Mouse (Mus musculus): ENCODE results near the gene Gm2696.
"Not testable (repeated sequence)": the region's sequence is repeated elsewhere in the genome, so short reads cannot be mapped to it uniquely, and the experiment has no call there.

The Gm2696 gene

GRCm38 (mm10) chr10:77814382-77814781 is at the start of gene Gm2696:
Gene Gm2696 (plus strand): TSS chr10:77814682.
- DNase-seq (ENCODE audit: low spot score): no peak

GRCm38 (mm10) chr10:77769727-77770126 is 44.8 kb upstream of the Gm2696 start:
- DNase-seq (ENCODE audit: low spot score): no peak

DNA sequence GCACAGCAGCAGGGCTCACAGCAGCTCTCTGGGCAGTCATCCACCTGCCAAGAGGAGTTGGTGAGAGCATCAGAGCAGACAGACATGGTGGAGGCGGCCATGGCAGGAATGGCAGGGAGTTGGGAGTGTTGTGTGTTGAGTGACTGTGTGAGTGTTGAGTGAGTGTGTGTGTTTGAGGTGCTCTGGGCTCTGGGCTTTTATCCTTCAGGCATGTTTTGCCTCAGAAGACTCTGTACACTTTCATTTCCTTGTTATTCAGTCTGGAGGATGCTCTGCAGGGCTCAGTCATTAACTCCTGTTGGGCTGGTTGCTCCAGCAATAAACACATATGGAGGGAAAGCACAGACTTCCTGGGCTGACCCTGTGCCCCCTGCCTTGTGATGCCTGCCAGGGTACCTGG is 43.3 kb upstream of the Gm2696 start, which contains the start of gene Gm3238:
Gm3238 (minus strand) TSS at position 101 of the 400 bp plus-strand sequence.
- DNase-seq (ENCODE audit: low spot score): not testable (repeated sequence)

- DNase-seq (ENCODE audit: low spot score): not testable (repeated sequence)
These were observed 42.3 kb upstream of the Gm2696 start for GRCm38 (mm10) chr10:77772142-77772541.

DNA sequence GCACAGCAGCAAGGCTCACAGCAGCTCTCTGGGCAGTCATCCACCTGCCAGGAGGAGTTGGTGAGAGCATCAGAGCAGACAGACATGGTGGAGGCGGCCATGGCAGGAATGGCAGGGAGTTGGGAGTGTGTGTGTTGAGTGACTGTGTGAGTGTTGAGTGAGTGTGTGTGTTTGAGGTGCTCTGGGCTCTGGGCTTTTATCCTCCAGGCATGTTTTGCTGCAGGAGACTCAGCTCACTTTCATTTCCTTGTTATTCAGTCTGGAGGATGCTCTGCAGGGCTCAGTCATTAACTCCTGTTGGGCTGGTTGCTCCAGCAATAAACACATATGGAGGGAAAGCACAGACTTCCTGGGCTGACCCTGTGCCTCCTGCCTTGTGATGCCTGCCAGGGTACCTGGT is 37.6 kb upstream of the Gm2696 start, which contains the start of gene Gm7138:
Gm7138 (minus strand) TSS at position 101 of the 400 bp plus-strand sequence.
- not testable (repeated sequence) for DNase-seq (ENCODE audit: low spot score)

- not testable (repeated sequence) for DNase-seq (ENCODE audit: low spot score)
These were observed 32.0 kb upstream of the Gm2696 start, which contains the start of gene Gm3250 for GRCm38 (mm10) chr10:77782442-77782841. Gene Gm3250 (minus strand): TSS chr10:77782542.

GRCm38 (mm10) chr10:77783396-77783795 is 31.1 kb upstream of the Gm2696 start:
- DNase-seq (ENCODE audit: low spot score): not testable (repeated sequence)

GRCm38 (mm10) chr10:77787876-77788275 is 26.6 kb upstream of the Gm2696 start, which contains the start of gene Gm7137:
Gene Gm7137 (minus strand): TSS chr10:77788200.
- not testable (repeated sequence) for DNase-seq (ENCODE audit: low spot score)

DNA sequence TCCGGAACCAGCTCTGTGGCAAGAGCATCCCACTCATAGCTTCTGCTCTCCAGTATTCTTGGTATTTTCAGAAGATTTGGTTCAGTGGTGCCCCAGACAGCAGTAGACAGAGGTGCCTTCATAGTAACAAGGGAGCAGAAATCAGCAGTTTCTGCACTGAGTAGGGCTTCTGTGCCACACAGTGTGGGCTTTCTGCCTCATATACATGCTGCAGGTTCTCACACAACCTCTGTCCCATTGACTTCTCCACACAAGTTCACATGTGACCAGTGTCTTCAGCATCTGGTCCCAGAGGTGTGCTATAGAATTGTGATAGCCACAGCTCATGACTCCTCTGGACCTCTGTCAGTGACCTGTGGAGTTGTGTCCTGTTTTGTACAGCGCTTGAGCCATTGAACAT is 25.9 kb upstream of the Gm2696 start:
- no peak for DNase-seq (ENCODE audit: low spot score)

DNA sequence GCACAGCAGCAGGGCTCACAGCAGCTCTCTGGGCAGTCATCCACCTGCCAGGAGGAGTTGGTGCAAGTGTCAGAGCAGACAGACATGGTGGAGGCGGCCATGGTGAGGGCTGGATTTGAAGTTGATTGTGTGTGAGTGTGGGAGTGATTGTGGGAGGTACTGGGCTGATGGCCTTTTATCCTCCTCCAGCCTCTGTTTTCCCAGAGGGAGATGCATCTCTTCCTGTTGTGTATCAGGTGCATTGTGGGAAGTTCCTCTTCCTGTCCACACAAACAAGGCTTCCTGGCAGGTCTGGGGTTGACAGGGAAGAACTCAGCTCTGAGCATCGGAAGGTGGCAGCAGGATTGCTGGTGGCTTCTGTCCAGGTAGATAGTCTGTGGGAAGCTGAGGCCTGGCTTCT is 19.5 kb upstream of the Gm2696 start, which contains the start of gene Gm9639:
Gm9639 (minus strand) TSS at position 101 of the 400 bp plus-strand sequence.
- DNase-seq (ENCODE audit: low spot score): no peak

- DNase-seq (ENCODE audit: low spot score): no peak
These were observed 16.8 kb upstream of the Gm2696 start for GRCm38 (mm10) chr10:77797677-77798076.

DNA sequence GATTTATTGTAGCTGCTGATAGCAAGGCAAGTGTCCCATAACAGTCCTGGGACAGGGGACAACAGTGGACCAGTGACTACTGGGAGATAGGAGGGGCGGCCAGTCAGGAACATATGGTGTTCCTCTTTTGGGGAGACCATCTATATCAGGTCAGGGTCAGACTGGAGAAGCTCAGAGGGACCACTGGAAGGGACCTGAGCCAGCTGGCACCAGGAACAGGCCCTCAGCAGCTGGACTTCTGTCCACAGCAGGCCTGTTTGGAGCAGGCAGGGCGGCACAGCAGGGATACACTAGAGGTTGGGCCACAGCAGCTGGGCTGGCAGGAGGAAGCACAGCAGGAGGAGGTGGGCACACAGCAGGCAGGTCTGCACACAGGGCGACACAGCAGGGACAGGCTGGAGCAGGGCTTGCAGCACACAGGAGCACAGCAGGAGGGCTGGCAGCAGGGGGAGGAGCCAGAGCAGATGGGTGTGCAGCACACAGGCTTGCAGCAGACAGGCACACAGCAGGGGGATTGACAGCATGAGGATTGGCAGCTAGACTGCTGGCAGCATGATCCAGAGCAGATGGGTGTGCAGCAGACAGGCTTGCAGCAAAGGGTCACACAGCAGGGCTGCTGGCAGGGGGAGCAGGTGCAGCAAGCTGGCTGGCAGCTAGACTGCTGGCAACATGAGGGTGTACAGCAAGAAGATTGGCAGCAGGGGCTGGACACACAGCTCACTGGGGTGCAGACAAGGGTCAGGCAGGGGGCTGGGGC is 16.1 kb upstream of the Gm2696 start:
- DNase-seq (ENCODE audit: low spot score): not testable (repeated sequence)

- DNase-seq (ENCODE audit: low spot score): no peak
These were observed 15.5 kb upstream of the Gm2696 start, which contains the start of gene Gm19668 for GRCm38 (mm10) chr10:77798921-77799508. Gene Gm19668 (minus strand): TSS chr10:77799133.

GRCm38 (mm10) chr10:77804095-77804494 is 10.4 kb upstream of the Gm2696 start:
- DNase-seq (ENCODE audit: low spot score): no peak

GRCm38 (mm10) chr10:77811743-77812142 is 2.7 kb upstream of the Gm2696 start, which contains the start of gene Gm9507:
Gene Gm9507 (minus strand): TSS chr10:77811843.
- no peak for DNase-seq (ENCODE audit: low spot score)

DNA sequence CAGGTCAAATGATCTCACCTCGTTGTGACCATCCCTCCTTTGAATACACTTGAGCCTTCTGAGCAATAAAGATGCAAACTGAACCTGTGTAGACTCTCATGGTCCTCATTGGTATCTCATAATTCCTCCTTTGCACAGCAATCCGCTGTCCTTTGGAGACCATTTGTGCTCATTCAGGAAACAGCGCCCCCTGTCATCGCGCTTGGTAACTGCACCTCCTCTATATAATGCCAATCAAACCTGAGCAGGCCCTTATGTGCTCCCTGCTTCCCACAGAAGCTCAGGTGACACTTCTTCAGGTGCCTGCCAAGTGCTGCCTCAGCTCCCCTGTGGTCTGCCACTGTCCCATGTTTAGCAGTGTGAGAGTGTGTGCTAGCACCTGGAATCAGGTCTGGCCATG is 1.0 kb downstream of the Gm2696 start:
- no peak for DNase-seq (ENCODE audit: low spot score)

DNA sequence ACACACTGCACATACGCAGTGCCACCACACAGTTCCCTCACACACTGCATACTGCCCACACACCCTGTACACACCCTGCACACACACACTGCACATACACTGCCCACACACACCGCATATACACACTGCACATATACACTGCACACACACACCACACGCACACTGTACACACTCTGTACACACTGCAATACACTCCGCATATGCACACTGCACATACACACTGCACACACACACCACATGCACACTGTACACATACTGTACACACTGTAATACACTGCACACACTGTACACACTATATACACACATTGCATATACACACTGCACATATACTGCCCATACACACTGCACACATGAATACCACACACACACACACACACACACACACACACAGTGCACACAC is 4.0 kb downstream of the Gm2696 start:
- no peak for DNase-seq (ENCODE audit: low spot score)

- DNase-seq (ENCODE audit: low spot score): no peak
These were observed 4.7 kb downstream of the Gm2696 start for GRCm38 (mm10) chr10:77819203-77819602.

- DNase-seq (ENCODE audit: low spot score): no peak
These were observed 12.5 kb downstream of the Gm2696 start, which contains the start of gene Krtap10-4 for GRCm38 (mm10) chr10:77826951-77827350. Gene Krtap10-4 (minus strand): TSS chr10:77827095.

GRCm38 (mm10) chr10:77835647-77836046 is 21.2 kb downstream of the Gm2696 start, which contains the start of gene Krtap10-10:
Gene Krtap10-10 (plus strand): TSS chr10:77835947.
- DNase-seq (ENCODE audit: low spot score): no peak

DNA sequence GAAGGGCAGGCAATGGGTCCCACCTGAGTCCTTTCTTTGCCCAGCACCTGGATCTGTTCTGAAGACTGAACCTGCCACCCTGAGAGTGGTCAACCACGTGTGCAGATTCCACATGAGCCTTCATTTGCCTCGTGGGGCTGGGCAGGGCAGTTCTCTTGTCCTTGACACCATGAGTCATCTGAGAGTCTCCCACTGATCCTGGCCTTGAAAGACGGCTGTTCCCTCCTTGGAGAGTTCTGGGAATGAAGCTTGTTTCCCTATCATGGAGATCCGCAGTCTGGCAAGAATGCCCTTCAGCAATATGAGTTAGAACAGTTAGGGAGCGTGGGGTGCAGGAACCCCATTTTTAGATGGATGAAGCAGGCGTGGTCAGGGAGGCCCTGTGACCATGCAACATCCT is 24.5 kb downstream of the Gm2696 start:
- DNase-seq (ENCODE audit: low spot score): no peak

- no peak for DNase-seq (ENCODE audit: low spot score)
These were observed 32.0 kb downstream of the Gm2696 start, which contains the start of gene Gm36176 for GRCm38 (mm10) chr10:77846503-77846902. Gene Gm36176 (plus strand): TSS chr10:77846803.

- DNase-seq (ENCODE audit: low spot score): no peak
These were observed 32.5 kb downstream of the Gm2696 start for GRCm38 (mm10) chr10:77846961-77847360.

Measured in layer of hippocampus, adult 11-12 months (tissue).